Mouse (Mus musculus) erythroblast, embryonic 14.5 days (primary cell): ENCODE results near the gene Myocos. TPM values are rescaled to one million over a fixed set of nuclear protein-coding genes. Genes with fewer than 3 reads are reported as not detected.
"Not testable (repeated sequence)": the region's sequence is repeated elsewhere in the genome, so short reads cannot be mapped to it uniquely, and the experiment has no call there.

ENCODE experiments used
- H3K27me3 ChIP-seq: 2 replicates; pipeline ENCODE4 v1.6.1; 2012; ENCODE audit warnings: inconsistent platforms; ENCODE audit not compliant: control insufficient read depth
- H3K36me3 ChIP-seq: 2 replicates; pipeline ENCODE4 v1.6.1; 2012; ENCODE audit warnings: mild to moderate bottlenecking, inconsistent platforms; ENCODE audit not compliant: control insufficient read depth
- H3K4me1 ChIP-seq: 2 replicates; pipeline ENCODE4 v1.6.1; 2012; ENCODE audit warnings: inconsistent platforms; ENCODE audit not compliant: control insufficient read depth
- H3K4me3 ChIP-seq: replicated peaks from 2 replicates; pipeline ENCODE3; 2012; ENCODE audit warnings: moderate library complexity, mild to moderate bottlenecking, inconsistent platforms
- H3K9me3 ChIP-seq: 2 replicates; pipeline ENCODE4 v1.6.1; 2012; ENCODE audit warnings: low read length, inconsistent platforms, mixed read lengths; ENCODE audit not compliant: control insufficient read depth
- GATA1 ChIP-seq: IDR thresholded peaks from 2 replicates; pipeline ENCODE4 v1.6.1; 2012; ENCODE audit warnings: low read length, inconsistent platforms, mixed read lengths
- TAL1 ChIP-seq: IDR thresholded peaks from 3 replicates; pipeline ENCODE4 v1.6.1; 2012; ENCODE audit warnings: low read length, inconsistent platforms, mixed read lengths
- polyA plus RNA-seq: library from polyadenylated mRNA; stranded (reverse); fragments of >175 nt; gene quantifications from 2 replicates; pipeline ENCODE4 v1.2.3, GENCODE M21; 2012

The Myocos gene
- polyA plus RNA-seq, 1 experiment, result not detected

DNA sequence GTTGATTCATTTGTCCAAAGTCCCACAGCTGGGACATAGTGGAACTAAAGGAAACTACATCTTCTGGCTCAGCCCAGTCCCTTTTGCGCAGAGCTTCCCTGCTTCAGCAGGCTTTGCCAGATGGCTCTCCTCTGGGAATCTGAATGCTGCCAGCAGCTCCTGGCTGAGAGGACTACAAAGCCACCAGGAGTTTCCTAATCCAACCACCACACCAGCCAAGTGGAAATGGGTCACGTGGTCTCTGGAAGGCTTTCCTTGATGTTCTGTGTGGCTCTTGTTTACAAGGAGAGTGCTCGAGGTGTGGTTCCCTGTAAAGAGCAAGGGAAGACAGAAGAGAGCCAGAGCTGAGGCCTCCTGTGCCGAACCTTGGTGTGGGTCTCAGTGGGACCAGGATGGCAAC lies 14.3 kb downstream of the Myocos start:
- no peaks in the 10 kb centered on the region for H3K36me3 ChIP-seq
- H3K4me3 ChIP-seq, result no peak overlapping the region
- H3K4me1 ChIP-seq, result no peaks in the 10 kb centered on the region
- H3K27me3 ChIP-seq, result no peaks in the 10 kb centered on the region
- TF ChIP-seq GATA1 (no peak), TAL1 (no peak)
- no peaks in the 10 kb centered on the region for H3K9me3 ChIP-seq

DNA sequence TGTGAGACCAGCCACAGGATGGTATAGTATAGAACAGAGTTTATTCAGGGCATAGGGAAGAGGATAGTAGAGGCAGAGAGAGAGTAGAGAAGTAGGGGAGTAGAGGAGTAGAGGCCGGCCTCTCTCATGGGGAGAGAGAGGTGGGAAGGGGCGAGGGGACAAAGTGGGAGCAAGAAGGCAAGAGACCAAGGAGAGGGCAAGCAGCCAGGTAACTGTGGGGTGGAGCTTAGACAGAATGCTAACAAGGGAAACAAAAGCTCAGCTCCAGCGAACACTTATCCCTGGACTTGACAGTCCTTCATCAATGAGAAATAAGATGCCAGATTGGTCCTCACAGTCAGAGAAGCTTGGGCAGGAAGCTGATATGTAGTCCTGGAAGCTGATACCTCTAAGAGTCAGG lies 15.4 kb downstream of the Myocos start:
- H3K4me3 ChIP-seq, result no peak overlapping the region
- no peaks in the 10 kb centered on the region for H3K27me3 ChIP-seq
- no peaks in the 10 kb centered on the region for H3K36me3 ChIP-seq
- H3K4me1 ChIP-seq, result no peaks in the 10 kb centered on the region
- no peaks in the 10 kb centered on the region for H3K9me3 ChIP-seq
- TF ChIP-seq TAL1 (no peak), GATA1 (no peak)

DNA sequence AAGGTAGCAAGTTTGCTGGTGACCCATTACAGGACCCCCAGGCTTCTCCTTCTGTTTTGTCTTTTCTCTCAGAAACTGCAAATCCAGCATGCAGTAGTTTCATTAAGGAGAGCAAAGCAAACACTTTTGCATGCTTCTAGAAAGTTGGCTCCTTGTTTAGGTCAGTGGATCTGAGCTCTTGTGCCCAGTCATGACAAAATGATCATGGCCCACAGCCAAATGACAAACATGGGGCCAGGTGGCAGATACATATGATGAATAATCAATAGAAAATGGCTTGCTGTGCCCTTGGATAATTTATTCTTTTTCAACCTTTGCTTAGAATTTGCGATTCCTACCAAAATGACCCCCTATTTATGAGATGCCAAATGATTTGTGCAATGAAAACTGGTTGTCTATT lies 18.2 kb downstream of the Myocos start:
- H3K9me3 ChIP-seq, result no peaks in the 10 kb centered on the region
- no peaks in the 10 kb centered on the region for H3K36me3 ChIP-seq
- TF ChIP-seq TAL1 (no peak), GATA1 (no peak)
- H3K27me3 ChIP-seq, result no peaks in the 10 kb centered on the region
- no peaks in the 10 kb centered on the region for H3K4me1 ChIP-seq
- no peak overlapping the region for H3K4me3 ChIP-seq

DNA sequence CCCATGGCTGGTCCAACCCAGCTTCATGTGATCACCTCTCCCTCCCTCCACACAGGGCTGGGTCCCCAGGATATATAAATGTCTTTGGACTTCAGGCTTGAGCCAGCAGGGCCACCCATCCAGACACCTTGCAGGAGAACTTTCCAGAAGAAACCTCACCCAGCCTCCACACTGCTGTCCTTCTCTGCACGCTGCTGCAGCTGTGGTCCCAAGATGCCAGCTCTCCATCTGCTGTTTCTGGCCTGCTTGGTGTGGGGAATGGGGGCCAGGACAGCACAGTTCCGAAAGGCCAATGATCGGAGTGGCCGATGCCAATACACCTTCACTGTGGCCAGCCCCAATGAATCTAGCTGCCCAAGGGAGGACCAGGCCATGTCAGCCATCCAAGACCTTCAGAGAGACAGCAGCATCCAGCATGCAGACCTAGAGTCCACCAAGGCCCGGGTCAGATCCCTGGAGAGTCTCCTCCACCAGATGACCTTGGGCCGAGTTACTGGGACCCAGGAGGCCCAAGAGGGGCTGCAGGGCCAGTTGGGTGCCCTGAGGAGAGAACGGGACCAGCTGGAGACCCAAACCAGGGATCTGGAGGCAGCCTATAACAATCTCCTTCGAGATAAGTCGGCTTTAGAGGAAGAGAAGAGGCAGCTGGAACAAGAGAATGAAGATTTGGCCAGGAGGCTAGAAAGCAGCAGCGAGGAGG lies 18.8 kb downstream of the Myocos start, which contains the start of gene Myoc:
Gene Myoc (plus strand): TSS at position 105 of the 700 bp plus-strand sequence.
- Histone ChIP-seq H3K4me3 (no peak within 1 kb of the TSS), H3K9me3 (no peaks in the 10 kb centered on the region), H3K4me1 (no peaks in the 10 kb centered on the region), H3K27me3 (no peaks in the 10 kb centered on the region), H3K36me3 (no peaks in the 10 kb centered on the region)
- TF ChIP-seq GATA1, result no peak
- no peak for TF ChIP-seq TAL1

DNA sequence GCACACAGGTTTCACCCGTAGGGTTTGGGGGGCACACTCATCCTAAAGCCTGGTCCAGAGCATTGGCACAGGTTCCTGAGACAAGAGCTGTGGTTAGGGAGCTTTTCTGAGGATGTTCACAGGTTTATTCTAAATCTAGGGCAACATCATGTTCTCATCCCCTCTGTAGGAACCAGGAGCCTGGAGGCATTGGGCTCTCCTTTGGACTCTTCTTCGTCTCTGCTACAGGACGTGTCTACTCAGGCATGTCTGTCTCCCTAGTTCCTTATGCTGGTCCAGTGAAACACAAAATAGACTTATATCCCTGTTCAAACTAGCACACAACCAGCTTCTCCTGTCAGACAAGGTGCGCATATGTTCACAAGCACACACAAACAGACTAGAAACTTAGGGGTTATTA lies 19.5 kb downstream of the Myocos start:
- H3K9me3 ChIP-seq, result no peaks in the 10 kb centered on the region
- H3K27me3 ChIP-seq, result no peaks in the 10 kb centered on the region
- no peak overlapping the region for H3K4me3 ChIP-seq
- TF ChIP-seq TAL1 (no peak), GATA1 (no peak)
- no peaks in the 10 kb centered on the region for H3K36me3 ChIP-seq
- no peaks in the 10 kb centered on the region for H3K4me1 ChIP-seq

DNA sequence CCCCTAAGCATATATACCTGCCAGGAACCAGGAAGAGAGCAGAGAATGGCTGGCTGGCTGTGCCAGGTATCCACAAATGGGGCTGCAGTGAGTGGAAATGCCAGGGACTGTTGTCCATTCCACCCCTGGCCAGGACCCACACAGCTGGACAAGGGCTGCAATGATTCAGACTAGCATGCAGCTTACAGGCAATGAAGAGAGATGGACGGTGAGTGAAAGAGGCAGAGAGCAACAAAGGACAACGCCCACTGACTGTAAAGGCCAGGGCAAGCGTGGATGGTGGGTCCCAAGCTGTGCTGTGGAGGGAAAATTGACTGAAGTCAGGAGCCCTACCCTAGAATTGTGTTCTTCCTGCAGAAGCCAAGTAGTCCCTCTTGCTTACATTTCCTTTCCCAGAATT lies 21.5 kb downstream of the Myocos start:
- Histone ChIP-seq H3K27me3 (no peaks in the 10 kb centered on the region), H3K4me3 (no peak overlapping the region), H3K36me3 (no peaks in the 10 kb centered on the region), H3K4me1 (no peaks in the 10 kb centered on the region), H3K9me3 (no peaks in the 10 kb centered on the region)
- TF ChIP-seq TAL1 (no peak), GATA1 (no peak)

DNA sequence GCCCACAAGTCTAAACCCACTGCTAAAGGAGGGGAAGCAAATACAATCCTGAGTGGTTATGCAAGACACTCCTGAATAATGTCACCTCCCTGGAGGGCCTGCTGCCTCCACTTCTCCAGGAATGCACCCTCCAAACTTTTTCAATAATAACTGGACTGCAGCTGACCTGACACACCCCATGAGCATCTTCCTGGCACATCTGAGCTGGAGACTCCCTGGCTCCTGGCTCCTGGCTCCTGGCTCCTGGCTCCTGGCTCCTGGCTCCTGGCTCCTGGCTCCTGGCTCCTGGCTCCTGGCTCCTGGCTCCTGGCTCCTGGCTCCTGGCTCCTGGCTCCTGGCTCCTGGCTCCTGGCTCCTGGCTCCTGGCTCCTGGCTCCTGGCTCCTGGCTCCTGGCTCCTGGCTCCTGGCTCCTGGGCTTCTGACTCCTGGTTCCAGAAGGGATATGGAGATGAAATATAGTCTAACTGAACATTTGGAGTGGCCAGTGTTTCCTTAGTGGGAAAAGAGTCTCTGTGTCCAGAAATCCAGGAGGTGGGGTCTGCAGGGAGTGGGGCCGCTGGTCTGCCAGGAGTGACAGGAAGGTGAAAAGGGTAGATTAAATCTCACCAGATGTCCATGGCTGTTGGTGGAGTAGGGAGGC lies 22.6 kb downstream of the Myocos start:
- H3K36me3 ChIP-seq, H3K4me1 ChIP-seq, H3K9me3 ChIP-seq, H3K4me3 ChIP-seq, H3K27me3 ChIP-seq: not testable (repeated sequence)

DNA sequence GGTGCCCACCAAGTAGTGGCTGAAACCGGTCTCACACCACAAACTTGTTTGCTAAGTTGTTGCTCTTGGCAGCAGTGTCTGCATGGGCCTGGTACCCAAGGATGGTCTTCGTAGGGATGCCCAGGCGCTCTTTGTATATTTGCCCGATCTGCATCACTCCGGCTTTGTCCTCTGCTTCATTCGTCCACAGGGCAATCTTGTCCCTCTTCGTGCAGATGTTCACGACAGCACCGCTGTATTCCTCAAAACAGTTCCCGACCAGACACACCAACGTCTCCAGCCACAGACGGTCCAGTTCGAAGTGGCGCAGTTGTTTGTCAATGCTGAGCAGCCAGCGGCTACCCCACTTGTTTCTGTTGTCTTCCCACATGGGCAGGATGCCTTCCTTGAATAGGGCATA lies 29.7 kb downstream of the Myocos start:
- not testable (repeated sequence) for H3K36me3 ChIP-seq, H3K4me1 ChIP-seq, H3K9me3 ChIP-seq, H3K27me3 ChIP-seq, H3K4me3 ChIP-seq

DNA sequence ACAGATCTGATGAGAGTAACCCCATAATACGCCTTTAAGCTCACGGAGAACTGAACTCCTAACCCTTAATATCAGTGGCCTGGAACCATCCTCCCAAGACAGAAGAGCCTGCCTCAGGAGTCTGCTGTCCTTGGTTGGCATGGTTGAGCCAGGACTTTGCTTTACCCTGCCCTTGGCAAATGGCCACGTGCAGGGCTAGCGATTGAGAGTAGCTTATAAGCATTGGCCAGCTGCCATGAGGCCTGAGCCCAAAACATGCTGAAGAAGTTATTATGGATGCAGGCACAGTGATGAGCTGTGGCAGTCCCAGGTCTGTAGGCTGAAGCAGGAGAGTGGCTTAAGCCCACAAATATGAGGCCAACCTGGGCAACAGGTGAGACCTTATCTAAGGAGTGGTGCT lies 30.2 kb downstream of the Myocos start:
- not testable (repeated sequence) for H3K4me3 ChIP-seq

DNA sequence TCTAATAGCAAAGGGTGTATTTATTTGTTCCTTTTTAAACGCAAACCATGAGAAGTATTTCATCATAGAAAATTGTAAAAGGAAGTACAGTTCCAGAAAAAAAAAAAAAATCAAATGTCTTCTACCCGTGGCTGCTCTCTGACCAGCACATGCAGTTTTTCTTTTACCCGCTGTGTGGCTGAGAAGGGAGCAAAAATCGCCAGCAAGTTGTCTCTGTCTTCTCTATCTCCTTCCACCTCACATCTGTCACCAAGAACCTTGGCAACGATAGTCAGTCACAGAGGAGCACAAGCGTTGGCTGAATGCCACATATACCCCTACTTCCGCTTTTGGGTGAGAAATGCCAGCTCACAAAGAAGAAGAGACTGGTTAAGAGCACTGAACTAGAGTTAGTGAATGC lies 32.8 kb downstream of the Myocos start:
- Histone ChIP-seq H3K4me1 (no peaks in the 10 kb centered on the region), H3K4me3 (no peak overlapping the region), H3K9me3 (no peaks in the 10 kb centered on the region), H3K27me3 (no peaks in the 10 kb centered on the region), H3K36me3 (no peaks in the 10 kb centered on the region)
- no peak for TF ChIP-seq GATA1
- no peak for TF ChIP-seq TAL1

More for the DNA sequence above, 30.2 kb downstream of the Myocos start:
- H3K4me1 ChIP-seq, H3K27me3 ChIP-seq, H3K36me3 ChIP-seq, H3K9me3 ChIP-seq: not testable (repeated sequence)
